Mouse (Mus musculus) intestine, embryonic 14.5 days (tissue): ENCODE measurements around the gene Vkorc1. TPM values are rescaled to one million over a fixed set of nuclear protein-coding genes. Genes with fewer than 3 reads are reported as not detected.

Source experiments
- ATAC-seq: fragments of 200-750 bp; cut with Nextera tagmentation; replicated peaks from 2 replicates; pipeline ENCODE4 v1.8.0; 2017; ENCODE audit warnings: low read depth, moderate number of reproducible peaks, moderate TSS enrichment, moderate library complexity; ENCODE audit not compliant: low FRiP score, low TSS enrichment
- DNase-seq: peaks from one replicate; pipeline ENCODE4 v3.0.0-alpha.2; 2018; ENCODE audit warnings: low spot score
- H3K27ac ChIP-seq: fragments of 300-500 bp; sonication (generic); 2 replicates; pipeline ENCODE4 v1.5.1; 2014; ENCODE audit warnings: low read depth, mild to moderate bottlenecking, control low read depth
- H3K27me3 ChIP-seq: fragments of 300-500 bp; sonication (generic); replicated peaks from 2 replicates; pipeline ENCODE4 v1.6.1; 2014; ENCODE audit warnings: low read length, control low read depth; ENCODE audit not compliant: control insufficient read depth, insufficient read depth
- H3K36me3 ChIP-seq: fragments of 300-500 bp; sonication (generic); 2 replicates; pipeline ENCODE4 v1.6.1; 2014; ENCODE audit warnings: low read length, control low read depth; ENCODE audit not compliant: control insufficient read depth, insufficient read depth
- H3K4me1 ChIP-seq: fragments of 300-500 bp; sonication (generic); replicated peaks from 2 replicates; pipeline ENCODE4 v1.6.1; 2014; ENCODE audit warnings: low read length, control low read depth, mixed read lengths; ENCODE audit not compliant: control insufficient read depth, insufficient read depth
- H3K4me2 ChIP-seq: fragments of 300-500 bp; sonication (generic); 2 replicates; pipeline ENCODE4 v1.6.1; 2014; ENCODE audit warnings: low read length
- H3K4me3 ChIP-seq: fragments of 300-500 bp; sonication (generic); 2 replicates; pipeline ENCODE4 v1.5.1; 2014; ENCODE audit warnings: low read depth, low read length, control low read depth, mixed read lengths
- H3K9ac ChIP-seq: fragments of 300-500 bp; sonication (generic); 2 replicates; pipeline ENCODE4 v1.6.1; 2014; ENCODE audit warnings: mild to moderate bottlenecking, low read length
- H3K9me3 ChIP-seq: fragments of 300-500 bp; sonication (generic); 2 replicates; pipeline ENCODE4 v1.6.1; 2016; ENCODE audit warnings: low read length, control low read depth; ENCODE audit not compliant: control insufficient read depth
- WGBS: fragments of 180-500 bp; shearing (Covaris S2); extraction: QIAGEN DNeasy Blood & Tissue Kit; methylation state at CpG from one replicate; pipeline ENCODE4 v1.1.7; 2014; 5-methylcytosine and 5-hydroxymethylcytosine counted together
- polyA plus RNA-seq: library from polyadenylated mRNA; unstranded; fragments of >200 nt; fragmentation: Nextera tagmentation; extraction: Ambion mirVana; gene quantifications from 2 replicates; pipeline ENCODE4 v1.2.1, GENCODE M21; 2014

Gene Vkorc1
- polyA plus RNA-seq, 1 experiment from 2014 or later = 174 TPM

GRCm38 (mm10) chr7:127867641-127868040 lies 27.8 kb downstream of the Vkorc1 start:
- no peaks in the 10 kb centered on the region for H3K27me3 ChIP-seq
- no peak overlapping the region for H3K9ac ChIP-seq
- DNase-seq (no peak), ATAC-seq (no peak)
- 97% methylated on average over 18 of the region's 18 CpGs for WGBS
- no peaks in the 10 kb centered on the region for H3K4me1 ChIP-seq
- H3K27ac ChIP-seq = no peak overlapping the region
- H3K4me2 ChIP-seq = no peak overlapping the region
- H3K36me3 ChIP-seq = peaks cover 43% of the 10 kb centered on the region
- no peaks in the 10 kb centered on the region for H3K9me3 ChIP-seq
- H3K4me3 ChIP-seq = no peak overlapping the region

- no peaks in the 10 kb centered on the region for H3K9me3 ChIP-seq
Observed at GRCm38 (mm10) chr7:127866434-127866833, 29.0 kb downstream of the Vkorc1 start.

DNA sequence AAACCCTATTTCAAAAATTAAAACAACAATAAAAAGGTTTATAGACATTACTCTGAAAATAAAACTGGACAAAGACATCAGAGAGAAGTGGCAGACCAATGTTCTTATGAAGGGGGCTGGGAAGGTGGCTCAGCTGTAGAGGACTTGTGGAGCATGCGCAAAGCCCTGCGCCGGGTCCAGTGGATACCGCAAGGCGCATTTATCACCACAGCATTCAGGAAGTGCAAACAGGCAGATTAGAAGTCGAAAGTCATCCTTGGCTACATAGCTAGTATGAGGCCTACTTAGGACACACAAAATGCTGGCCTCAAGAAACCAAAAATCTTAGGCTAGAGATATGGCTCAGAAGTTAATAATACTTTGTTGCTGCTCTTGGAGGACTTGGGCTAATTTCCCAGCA lies 37.2 kb downstream of the Vkorc1 start:
- Histone ChIP-seq H3K27me3 (no peaks in the 10 kb centered on the region), H3K9ac (no peak overlapping the region), H3K27ac (no peak overlapping the region), H3K36me3 (no peaks in the 10 kb centered on the region), H3K4me3 (no peak overlapping the region), H3K4me2 (no peak overlapping the region), H3K4me1 (no peaks in the 10 kb centered on the region), H3K9me3 (no peaks in the 10 kb centered on the region)
- WGBS = 92% methylated on average over 6 of the region's 6 CpGs
- DNase-seq (no peak), ATAC-seq (no peak)

More at GRCm38 (mm10) chr7:127866434-127866833, 29.0 kb downstream of the Vkorc1 start:
- no peak overlapping the region for H3K4me2 ChIP-seq
- DNase-seq (no peak), ATAC-seq (no peak)
- H3K4me3 ChIP-seq = no peak overlapping the region
- H3K4me1 ChIP-seq = no peaks in the 10 kb centered on the region
- peaks cover 39% of the 10 kb centered on the region for H3K36me3 ChIP-seq
- no peak overlapping the region for H3K9ac ChIP-seq
- H3K27me3 ChIP-seq = no peaks in the 10 kb centered on the region
- H3K27ac ChIP-seq = no peak overlapping the region
- 92% methylated on average over 12 of the region's 12 CpGs for WGBS

GRCm38 (mm10) chr7:127850906-127851305 lies 44.5 kb downstream of the Vkorc1 start:
- Histone ChIP-seq H3K27me3 (no peaks in the 10 kb centered on the region), H3K4me2 (no peak overlapping the region), H3K4me3 (no peak overlapping the region), H3K27ac (no peak overlapping the region), H3K9me3 (no peaks in the 10 kb centered on the region), H3K36me3 (peaks cover 25% of the 10 kb centered on the region), H3K4me1 (no peaks in the 10 kb centered on the region), H3K9ac (no peak overlapping the region)
- WGBS = 61% methylated on average over 5 of the region's 5 CpGs
- ATAC-seq (no peak), DNase-seq (no peak)

- peaks cover 25% of the 10 kb centered on the region for H3K36me3 ChIP-seq
- no peak overlapping the region for H3K4me3 ChIP-seq
- no peaks in the 10 kb centered on the region for H3K9me3 ChIP-seq
- no peaks in the 10 kb centered on the region for H3K4me1 ChIP-seq
- H3K27ac ChIP-seq = no peak overlapping the region
- no peak overlapping the region for H3K9ac ChIP-seq
- H3K27me3 ChIP-seq = no peaks in the 10 kb centered on the region
- ATAC-seq (no peak), DNase-seq (no peak)
- 75% methylated on average over 6 of the region's 6 CpGs for WGBS
- H3K4me2 ChIP-seq = no peak overlapping the region
Observed at GRCm38 (mm10) chr7:127849973-127850875, 45.2 kb downstream of the Vkorc1 start.

Other genes starting within 250 kb of the Vkorc1 start
- gene Bcl7c, start 186.7 kb downstream of the Vkorc1 start, polyA plus RNA-seq = 50.3 and 56.4 TPM in 2 replicates
- 13.6 and 14.0 TPM in 2 replicates for gene Ctf1, start 182.9 kb downstream of the Vkorc1 start, polyA plus RNA-seq
- gene Ctf2, start 163.5 kb downstream of the Vkorc1 start, polyA plus RNA-seq = 0.27 and 0.30 TPM in 2 replicates
- gene Fbxl19, start 151.1 kb downstream of the Vkorc1 start, polyA plus RNA-seq = 3.3 and 4.2 TPM in 2 replicates
- 17.1 and 21.9 TPM in 2 replicates for gene Orai3, start 125.8 kb downstream of the Vkorc1 start, polyA plus RNA-seq
- 25.0 and 25.6 TPM in 2 replicates for gene Setd1a, start 118.9 kb downstream of the Vkorc1 start, polyA plus RNA-seq
- 0.43 TPM in 1 of 2 replicates, not detected in the other for gene Gm49388, start 110.0 kb downstream of the Vkorc1 start, polyA plus RNA-seq
- 21.6 and 22.0 TPM in 2 replicates for gene Hsd3b7, start 95.0 kb downstream of the Vkorc1 start, polyA plus RNA-seq
- gene Stx4a, start 71.3 kb downstream of the Vkorc1 start, polyA plus RNA-seq = 21.7 and 28.1 TPM in 2 replicates
- gene Stx1b, start 71.1 kb downstream of the Vkorc1 start, polyA plus RNA-seq = 4.9 and 6.1 TPM in 2 replicates
- 15.0 and 16.3 TPM in 2 replicates for gene Zfp646, start 19.4 kb downstream of the Vkorc1 start, polyA plus RNA-seq
- 15.7 and 17.2 TPM in 2 replicates for gene Zfp668, start 18.8 kb downstream of the Vkorc1 start, polyA plus RNA-seq
- gene Prss53, start 4.6 kb downstream of the Vkorc1 start, polyA plus RNA-seq = 0.63 and 0.64 TPM in 2 replicates
- not detected in 2 replicates for gene Gm21974, start 163 bp downstream of the Vkorc1 start, polyA plus RNA-seq
- 188 and 189 TPM in 2 replicates for gene Bckdk, start 8.5 kb upstream of the Vkorc1 start, polyA plus RNA-seq
- 37.9 and 41.9 TPM in 2 replicates for gene Kat8, start 16.9 kb upstream of the Vkorc1 start, polyA plus RNA-seq
- 39.8 and 41.6 TPM in 2 replicates for gene Prss8, start 34.5 kb upstream of the Vkorc1 start, polyA plus RNA-seq
- 8.6 and 11.0 TPM in 2 replicates for gene Prss36, start 51.1 kb upstream of the Vkorc1 start, polyA plus RNA-seq
- 52.5 and 59.5 TPM in 2 replicates for gene Fus, start 71.8 kb upstream of the Vkorc1 start, polyA plus RNA-seq
- 208 and 275 TPM in 2 replicates for gene Pycard, start 98.2 kb upstream of the Vkorc1 start, polyA plus RNA-seq
- gene Trim72, start 108.3 kb upstream of the Vkorc1 start, polyA plus RNA-seq = 0.16 TPM in 1 of 2 replicates, not detected in the other
- gene Itgam, start 167.0 kb upstream of the Vkorc1 start, polyA plus RNA-seq = 0.94 and 1.7 TPM in 2 replicates
- gene Gm49368, start 167.1 kb upstream of the Vkorc1 start, polyA plus RNA-seq = 0.04 TPM in 1 of 2 replicates, not detected in the other
- gene Itgax, start 233.9 kb upstream of the Vkorc1 start, polyA plus RNA-seq = 0.31 and 0.47 TPM in 2 replicates